Mouse (Mus musculus): ENCODE measurements around the gene Pax8. TPM values are rescaled to one million over a fixed set of nuclear protein-coding genes. Genes with fewer than 3 reads are reported as not detected.
A peak's percentile ranks its signal among the peaks of the same experiment; 100 is the strongest.

Pax8 gene
- polyA plus RNA-seq, 1 experiment from 2014 or later, result 0.31 TPM

DNA sequence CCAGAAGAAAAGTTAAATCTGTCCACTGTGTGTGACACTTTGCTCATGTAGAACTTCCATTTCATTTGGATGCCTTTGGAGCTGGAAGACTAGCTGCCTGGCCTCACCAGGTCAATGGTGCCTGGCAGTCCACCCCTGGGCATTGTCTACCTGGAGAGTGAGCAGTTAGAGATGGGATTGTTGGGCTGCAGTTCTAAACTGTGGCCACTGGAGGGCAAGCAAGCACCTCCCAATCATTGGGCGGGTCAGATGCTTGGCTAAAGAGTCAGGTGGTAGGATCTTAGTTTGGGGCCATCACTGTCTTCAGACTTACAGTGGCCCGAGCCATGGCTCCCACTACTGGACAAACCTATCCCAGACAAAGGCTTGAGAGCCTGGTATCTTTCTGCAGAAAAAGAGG lies 66.2 kb downstream of the Pax8 start:
- Histone ChIP-seq H3K27me3 (no peaks in the 10 kb centered on the region), H3K9ac (no peak overlapping the region), H3K4me2 (no peak overlapping the region), H3K27ac (replicated peaks) (no peak overlapping the region), H3K4me3 (replicated peaks) (no peak overlapping the region), H3K9me3 (replicated peaks) (no peaks in the 10 kb centered on the region), H3K4me1 (replicated peaks) (no peaks in the 10 kb centered on the region), H3K36me3 (replicated peaks) (peaks cover 37% of the 10 kb centered on the region)
- ATAC-seq (ENCODE audit: insufficient read depth), result no peak
- WGBS (ENCODE audit: insufficient replicate concordance), result 9% methylated on average over 2 of the region's 2 CpGs

- no peak overlapping the region for H3K27ac ChIP-seq (replicated peaks)
- H3K36me3 ChIP-seq (replicated peaks), result peaks cover 49% of the 10 kb centered on the region
- 62% methylated on average over 4 of the region's 4 CpGs for WGBS (ENCODE audit: insufficient replicate concordance)
- no peak overlapping the region for H3K4me3 ChIP-seq (replicated peaks)
- H3K4me1 ChIP-seq (replicated peaks), result no peaks in the 10 kb centered on the region
- no peak for ATAC-seq (ENCODE audit: insufficient read depth)
- H3K27me3 ChIP-seq, result no peaks in the 10 kb centered on the region
- no peak overlapping the region for H3K9ac ChIP-seq
- H3K9me3 ChIP-seq (replicated peaks), result no peaks in the 10 kb centered on the region
- H3K4me2 ChIP-seq, result no peak overlapping the region
Observed at GRCm38 (mm10) chr2:24407701-24408485, 67.5 kb downstream of the Pax8 start.

GRCm38 (mm10) chr2:24405345-24406012 lies 69.9 kb downstream of the Pax8 start:
- no peaks in the 10 kb centered on the region for H3K9me3 ChIP-seq (replicated peaks)
- H3K9ac ChIP-seq, result no peak overlapping the region
- H3K4me1 ChIP-seq (replicated peaks), result no peaks in the 10 kb centered on the region
- peaks cover 71% of the 10 kb centered on the region for H3K36me3 ChIP-seq (replicated peaks)
- H3K4me2 ChIP-seq, result peak overlapping the region; percentile 20; the same call in 1 of the 2 replicates
- WGBS (ENCODE audit: insufficient replicate concordance), result 50% methylated on average over 23 of the region's 23 CpGs
- no peak overlapping the region for H3K4me3 ChIP-seq (replicated peaks)
- peak; percentile 57 for ATAC-seq (ENCODE audit: insufficient read depth)
- no peaks in the 10 kb centered on the region for H3K27me3 ChIP-seq
- H3K27ac ChIP-seq (replicated peaks), result no peak overlapping the region

- H3K4me1 ChIP-seq (replicated peaks), result no peaks in the 10 kb centered on the region
- 70% methylated on average over 3 of the region's 3 CpGs for WGBS (ENCODE audit: insufficient replicate concordance)
- no peak overlapping the region for H3K9ac ChIP-seq
- no peak overlapping the region for H3K4me3 ChIP-seq (replicated peaks)
- no peaks in the 10 kb centered on the region for H3K27me3 ChIP-seq
- H3K27ac ChIP-seq (replicated peaks), result no peak overlapping the region
- peaks cover 80% of the 10 kb centered on the region for H3K36me3 ChIP-seq (replicated peaks)
- no peak overlapping the region for H3K4me2 ChIP-seq
- ATAC-seq (ENCODE audit: insufficient read depth), result no peak
- no peaks in the 10 kb centered on the region for H3K9me3 ChIP-seq (replicated peaks)
Observed at GRCm38 (mm10) chr2:24400711-24401110, 74.7 kb downstream of the Pax8 start.

DNA sequence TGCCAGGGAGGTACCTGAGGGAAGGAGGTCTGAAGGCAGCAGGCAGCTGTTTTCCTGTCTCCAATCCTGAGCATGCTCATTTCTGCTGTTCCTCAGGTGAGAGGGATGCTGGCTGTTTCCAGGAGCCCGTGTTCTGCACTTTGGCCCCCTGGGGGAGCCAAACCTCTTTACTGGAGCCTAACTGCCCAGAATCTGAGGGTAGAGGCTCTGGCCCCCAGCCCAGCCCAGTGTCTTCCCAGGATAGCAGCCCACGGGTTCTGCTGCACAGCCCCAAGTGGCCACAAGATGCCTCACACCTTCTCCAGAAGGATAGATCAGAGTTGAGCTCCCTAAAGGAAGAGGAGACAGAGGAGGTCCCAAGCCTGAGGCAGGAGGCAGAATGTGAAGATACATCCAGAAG lies 78.3 kb downstream of the Pax8 start:
- ATAC-seq (ENCODE audit: insufficient read depth), result no peak
- Histone ChIP-seq H3K27me3 (no peaks in the 10 kb centered on the region), H3K27ac (replicated peaks) (no peak overlapping the region), H3K4me1 (replicated peaks) (no peaks in the 10 kb centered on the region), H3K4me3 (replicated peaks) (no peak overlapping the region), H3K9me3 (replicated peaks) (no peaks in the 10 kb centered on the region), H3K4me2 (no peak overlapping the region), H3K9ac (no peak overlapping the region), H3K36me3 (replicated peaks) (peaks cover 61% of the 10 kb centered on the region)
- WGBS (ENCODE audit: insufficient replicate concordance), result 50% methylated on average over 2 of the region's 2 CpGs

GRCm38 (mm10) chr2:24393251-24393650 lies 82.1 kb downstream of the Pax8 start:
- H3K36me3 ChIP-seq (replicated peaks), result peaks cover 27% of the 10 kb centered on the region
- peaks cover 7% of the 10 kb centered on the region; the same call in 1 of the 2 replicates for H3K4me1 ChIP-seq (replicated peaks)
- ATAC-seq (ENCODE audit: insufficient read depth), result no peak
- no peak overlapping the region for H3K4me3 ChIP-seq (replicated peaks)
- H3K4me2 ChIP-seq, result no peak overlapping the region
- H3K9ac ChIP-seq, result no peak overlapping the region
- 69% methylated on average over 2 of the region's 2 CpGs for WGBS (ENCODE audit: insufficient replicate concordance)
- no peak overlapping the region for H3K27ac ChIP-seq (replicated peaks)
- H3K27me3 ChIP-seq, result no peaks in the 10 kb centered on the region
- H3K9me3 ChIP-seq (replicated peaks), result no peaks in the 10 kb centered on the region

DNA sequence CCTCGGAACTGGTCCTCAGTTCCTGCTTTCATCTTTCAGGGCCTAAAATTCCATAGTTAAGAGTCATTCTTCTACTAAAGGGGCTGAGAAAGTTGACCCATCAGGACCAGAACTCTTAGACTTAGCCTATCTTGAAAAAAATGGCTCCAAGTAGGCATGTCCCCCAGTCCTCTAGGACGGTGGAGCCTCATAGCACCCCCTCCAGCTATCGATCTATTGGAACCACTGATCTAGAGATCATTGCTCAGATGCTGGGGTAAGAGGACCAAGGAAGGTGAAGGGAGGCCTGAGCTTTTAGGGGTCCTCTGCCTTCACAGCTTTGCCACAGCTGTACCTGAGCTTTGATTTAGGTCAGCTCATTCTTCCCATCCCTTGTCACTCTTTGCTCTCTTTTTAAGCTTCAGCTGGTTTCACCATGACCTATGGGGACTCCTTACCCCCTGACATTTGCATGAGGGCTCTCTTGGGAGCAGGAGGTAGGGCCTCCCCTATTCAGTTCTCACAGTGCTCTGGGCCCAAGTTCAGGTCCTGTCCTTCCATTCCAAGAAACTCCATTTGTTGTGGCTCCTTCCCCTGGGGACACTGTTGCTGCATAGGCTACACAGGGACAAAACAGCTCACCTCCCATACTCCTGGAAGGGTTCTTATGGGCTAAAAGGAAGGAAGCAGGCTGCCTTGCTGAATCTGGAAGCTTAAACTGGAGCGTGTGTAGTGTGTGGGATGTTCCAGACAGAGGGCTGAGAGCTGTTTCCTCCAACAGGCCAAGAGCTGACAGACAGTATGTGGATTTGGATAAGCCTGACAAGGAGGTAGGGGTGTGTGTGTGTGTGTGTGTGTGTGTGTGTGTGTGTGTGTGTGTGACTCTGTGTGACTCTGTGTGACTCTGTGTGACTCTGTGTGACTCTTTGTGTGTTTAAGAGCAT lies 87.8 kb downstream of the Pax8 start:
- Histone ChIP-seq H3K36me3 (replicated peaks) (no peaks in the 10 kb centered on the region; the same call in 1 of the 2 replicates), H3K4me1 (replicated peaks) (peaks cover 47% of the 10 kb centered on the region), H3K4me3 (replicated peaks) (peak overlapping the region; percentile 56), H3K27ac (replicated peaks) (no peak overlapping the region), H3K27me3 (no peaks in the 10 kb centered on the region), H3K9me3 (replicated peaks) (no peaks in the 10 kb centered on the region), H3K4me2 (peak overlapping the region; percentile 73), H3K9ac (no peak overlapping the region)
- WGBS (ENCODE audit: insufficient replicate concordance), result 47% methylated on average over 4 of the region's 4 CpGs
- ATAC-seq (ENCODE audit: insufficient read depth), result no peak

GRCm38 (mm10) chr2:24386964-24387320 lies 88.5 kb downstream of the Pax8 start:
- H3K4me3 ChIP-seq (replicated peaks), result peak overlapping the region; percentile 56
- peaks cover 49% of the 10 kb centered on the region for H3K4me1 ChIP-seq (replicated peaks)

DNA sequence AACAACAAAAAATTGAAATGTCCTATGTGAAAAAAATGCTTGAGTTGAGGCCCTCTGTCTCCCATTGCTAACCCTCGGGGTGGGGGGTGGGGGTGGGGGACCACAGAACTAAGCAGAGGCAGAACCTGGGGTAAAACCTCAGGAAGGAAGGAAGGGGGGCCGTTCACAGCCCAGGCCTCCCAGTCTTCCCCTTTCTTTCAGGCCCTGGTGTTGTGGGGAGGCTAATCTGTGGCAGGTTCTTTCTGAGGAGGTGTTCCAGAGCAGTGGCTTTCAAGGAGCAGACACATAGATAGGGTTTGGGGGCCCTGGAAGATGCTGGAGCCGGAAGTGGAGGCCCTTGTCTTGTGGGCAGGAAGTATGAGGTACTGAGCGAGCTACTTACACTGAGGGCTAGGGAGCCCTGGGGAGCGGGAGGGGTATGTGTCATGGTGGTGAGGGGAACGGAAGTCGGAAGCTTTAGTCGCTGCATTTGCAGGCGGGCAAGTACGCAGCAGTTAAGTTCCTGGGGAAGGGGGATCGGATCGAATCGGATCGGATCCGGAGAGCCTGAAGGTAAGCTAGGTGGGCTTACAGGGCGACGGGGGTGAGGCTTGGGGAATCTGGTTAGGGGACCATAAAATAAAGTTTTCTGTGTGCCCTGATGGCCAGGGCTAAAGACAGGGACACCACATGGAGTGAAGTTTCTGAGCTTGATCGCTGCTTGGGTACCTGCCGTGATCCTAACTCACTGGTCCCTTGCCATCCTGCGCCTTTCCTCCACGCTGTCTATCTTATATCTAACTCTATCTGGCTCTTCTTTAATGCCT lies 89.0 kb downstream of the Pax8 start:
- 17% methylated on average over 21 of the region's 21 CpGs for WGBS (ENCODE audit: insufficient replicate concordance)
- Histone ChIP-seq H3K27ac (replicated peaks) (peak overlapping the region; percentile 85), H3K4me2 (peak overlapping the region; percentile 73), H3K4me1 (replicated peaks) (peaks cover 53% of the 10 kb centered on the region), H3K36me3 (replicated peaks) (no peaks in the 10 kb centered on the region; the same call in 1 of the 2 replicates), H3K9me3 (replicated peaks) (no peaks in the 10 kb centered on the region), H3K27me3 (no peaks in the 10 kb centered on the region), H3K9ac (peak overlapping the region; percentile 40), H3K4me3 (replicated peaks) (peak overlapping the region; percentile 56)
- ATAC-seq (ENCODE audit: insufficient read depth), result peak; percentile 40; the same call in 1 of the 2 replicates

More at GRCm38 (mm10) chr2:24386964-24387320, 88.5 kb downstream of the Pax8 start:
- H3K4me2 ChIP-seq, result peak overlapping the region; percentile 73
- no peak for ATAC-seq (ENCODE audit: insufficient read depth)
- peak overlapping the region; percentile 85; the same call in 1 of the 2 replicates for H3K27ac ChIP-seq (replicated peaks)
- no peaks in the 10 kb centered on the region; the same call in 1 of the 2 replicates for H3K36me3 ChIP-seq (replicated peaks)
- peak overlapping the region; percentile 40 for H3K9ac ChIP-seq
- H3K27me3 ChIP-seq, result no peaks in the 10 kb centered on the region
- no peaks in the 10 kb centered on the region for H3K9me3 ChIP-seq (replicated peaks)
- 19% methylated on average over 2 of the region's 2 CpGs for WGBS (ENCODE audit: insufficient replicate concordance)
